Mouse (Mus musculus) liver, postnatal 0 days (tissue): ENCODE results near the gene Cort.

Source experiments
- CTCF ChIP-seq: sonication (generic); IDR thresholded peaks from 2 replicates; pipeline ENCODE4 v1.5.1; 2016; ENCODE audit warnings: antibody characterized with exemption, low read depth
- EP300 ChIP-seq: IDR thresholded peaks from 2 replicates; pipeline ENCODE4 v1.6.1; 2016; ENCODE audit warnings: antibody characterized with exemption, low read depth, mild to moderate bottlenecking

DNA sequence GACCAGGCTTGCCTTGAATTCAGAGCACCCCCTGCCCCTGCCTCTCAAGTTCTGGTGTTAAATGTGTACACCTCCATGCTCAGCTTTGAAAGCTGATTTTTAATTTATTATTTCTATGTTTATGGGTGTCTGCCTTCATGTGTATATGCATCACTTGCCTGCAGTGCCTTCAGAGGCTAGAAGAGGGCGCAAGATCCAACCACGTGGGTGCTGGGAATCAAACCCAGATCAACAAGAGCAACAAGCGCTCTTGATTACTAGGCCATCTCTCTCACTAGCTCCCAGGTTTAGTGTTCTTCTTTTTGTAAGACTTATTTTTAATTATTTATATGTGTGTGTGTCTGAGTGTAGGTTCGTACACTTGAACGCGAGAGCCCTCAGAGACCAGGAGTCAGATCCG lies 28.3 kb upstream of the Cort start:
- TF ChIP-seq CTCF (0 out of 2 replicates have a peak, but pooled peaks have one; percentile 1), EP300 (no peak)
